ENCODE assay signal across 28 mouse cellular contexts in the genomic region with DNA sequence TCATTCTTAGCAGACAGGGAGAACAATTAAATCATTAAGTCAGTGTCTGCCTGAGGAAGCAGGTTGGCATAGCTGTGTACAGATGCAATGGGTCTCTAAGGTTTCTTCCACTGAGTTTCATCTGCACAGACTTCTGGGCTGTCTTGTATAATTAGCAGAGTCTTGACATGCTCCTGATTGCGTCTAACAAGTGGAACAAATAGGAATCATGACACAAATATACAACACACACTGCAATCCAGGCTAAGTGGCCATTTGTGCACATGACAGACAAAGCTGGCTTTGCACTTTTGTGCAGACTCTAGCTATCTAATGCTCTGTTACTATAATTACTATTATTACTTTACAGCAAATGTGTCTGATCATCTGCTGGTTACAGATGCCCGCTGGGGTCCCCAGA. TPM values are rescaled to one million over a fixed set of nuclear protein-coding genes. Genes with fewer than 3 reads are reported as not detected.
DNase-seq lines count a peak whose midpoint lies in the region; ATAC-seq and TF ChIP-seq lines count a peak whose summit lies in the region.
"Had no signal": no experiment of that assay in that cellular context is flagged by ENCODE, and none has a peak within 500 bp of the region (broad histone marks: within the 10 kb centered on the region; RNA-seq: fewer than 3 reads in every experiment).

No protein-coding gene starts in this region.

- DNase-seq in hindbrain, postnatal 0 days (ENCODE audit: low spot score): no peak
- DNase-seq in forebrain, embryonic 14.5 days (ENCODE audit: low spot score): peak; percentile 9
- peak; percentile 49 for DNase-seq in retina, postnatal 1 day
- no peak for DNase-seq in spleen, postnatal 10 days (ENCODE audit: low spot score in 2 of 2)
- DNase-seq: adrenal gland, adult 8-10 months; adrenal gland, postnatal 25 days; cerebellum, adult 18-20 months; cerebellum, adult 9-10 months; cerebellum, postnatal 14 days; gastrocnemius, postnatal 10 days; gastrocnemius, postnatal 36 days; heart, adult 11 months; heart, postnatal 10 days; heart, postnatal 36 days; kidney, adult 2 months had no signal

- no peaks in the 10 kb centered on the region for H3K4me1 ChIP-seq in hindbrain, postnatal 0 days (ENCODE audit: insufficient read depth, low read length)
- H3K4me1 ChIP-seq in hindbrain, embryonic 13.5 days (replicated peaks): no peaks in the 10 kb centered on the region
- peaks cover 4% of the 10 kb centered on the region; the same call in 1 of the 2 replicates for H3K4me1 ChIP-seq in forebrain, embryonic 14.5 days (ENCODE audit: control insufficient read depth, insufficient read depth, low read length)
- peaks cover 6% of the 10 kb centered on the region; the same call in 1 of the 2 replicates for H3K4me1 ChIP-seq in forebrain, embryonic 16.5 days (replicated peaks; ENCODE audit: control insufficient read depth, insufficient read depth, low read length)
- H3K4me1 ChIP-seq: heart, embryonic 12.5 days; heart, embryonic 15.5 days; hindbrain, embryonic 10.5 days had no signal

- no peak for TF ChIP-seq CTCF in hindbrain, postnatal 0 days (IDR thresholded peaks at IDR 0.05; ENCODE audit: low read depth)

- H3K36me3 ChIP-seq in hindbrain, postnatal 0 days (ENCODE audit: insufficient read depth, low read length): no peaks in the 10 kb centered on the region
- H3K36me3 ChIP-seq in hindbrain, embryonic 13.5 days: no peaks in the 10 kb centered on the region
- H3K36me3 ChIP-seq in forebrain, embryonic 14.5 days (ENCODE audit: control insufficient read depth, insufficient read depth, low read length): no peaks in the 10 kb centered on the region
- no peaks in the 10 kb centered on the region for H3K36me3 ChIP-seq in forebrain, embryonic 16.5 days (ENCODE audit: control insufficient read depth, insufficient read depth)
- H3K36me3 ChIP-seq: embryonic facial prominence, embryonic 12.5 days; embryonic facial prominence, embryonic 15.5 days; heart, embryonic 12.5 days; heart, embryonic 15.5 days; hindbrain, embryonic 10.5 days had no signal

- no peak overlapping the region for H3K4me2 ChIP-seq in hindbrain, postnatal 0 days (ENCODE audit: low read depth, low read length)
- H3K4me2 ChIP-seq in hindbrain, embryonic 13.5 days: no peak overlapping the region
- no peak overlapping the region for H3K4me2 ChIP-seq in forebrain, embryonic 14.5 days (ENCODE audit: low read length)
- H3K4me2 ChIP-seq in forebrain, embryonic 16.5 days (ENCODE audit: low read length): no peak overlapping the region
- H3K4me2 ChIP-seq: embryonic facial prominence, embryonic 12.5 days; embryonic facial prominence, embryonic 15.5 days; heart, embryonic 12.5 days; heart, embryonic 15.5 days; hindbrain, embryonic 14.5 days had no signal

- H3K27ac ChIP-seq in hindbrain, postnatal 0 days: no peak overlapping the region
- H3K27ac ChIP-seq in hindbrain, embryonic 13.5 days: no peak overlapping the region
- no peak overlapping the region for H3K27ac ChIP-seq in forebrain, embryonic 14.5 days (ENCODE audit: low read depth, low read length)
- no peak overlapping the region for H3K27ac ChIP-seq in forebrain, embryonic 16.5 days (ENCODE audit: low read length)
- H3K27ac ChIP-seq: embryonic facial prominence, embryonic 12.5 days; embryonic facial prominence, embryonic 15.5 days; heart, embryonic 15.5 days; hindbrain, embryonic 10.5 days; hindbrain, embryonic 14.5 days had no signal

- H3K9me3 ChIP-seq in hindbrain, postnatal 0 days (ENCODE audit: low read length): no peaks in the 10 kb centered on the region
- no peaks in the 10 kb centered on the region for H3K9me3 ChIP-seq in hindbrain, embryonic 13.5 days
- H3K9me3 ChIP-seq in forebrain, embryonic 14.5 days (replicated peaks; ENCODE audit: control insufficient read depth, low read length): no peaks in the 10 kb centered on the region
- H3K9me3 ChIP-seq in forebrain, embryonic 16.5 days (ENCODE audit: control insufficient read depth, low read length): no peaks in the 10 kb centered on the region
- H3K9me3 ChIP-seq: embryonic facial prominence, embryonic 12.5 days; embryonic facial prominence, embryonic 15.5 days; heart, embryonic 12.5 days; heart, embryonic 15.5 days; hindbrain, embryonic 10.5 days had no signal

- no peaks in the 10 kb centered on the region for H3K27me3 ChIP-seq in hindbrain, postnatal 0 days (ENCODE audit: insufficient read depth, low read length)
- no peaks in the 10 kb centered on the region for H3K27me3 ChIP-seq in hindbrain, embryonic 13.5 days
- no peaks in the 10 kb centered on the region for H3K27me3 ChIP-seq in forebrain, embryonic 14.5 days (replicated peaks; ENCODE audit: control insufficient read depth, insufficient read depth, low read length)
- H3K27me3 ChIP-seq in forebrain, embryonic 16.5 days (replicated peaks; ENCODE audit: control insufficient read depth, insufficient read depth, low read length): no peaks in the 10 kb centered on the region
- H3K27me3 ChIP-seq: embryonic facial prominence, embryonic 12.5 days; embryonic facial prominence, embryonic 15.5 days; heart, embryonic 15.5 days had no signal

- H3K4me3 ChIP-seq in hindbrain, postnatal 0 days (ENCODE audit: low read length): no peak overlapping the region
- H3K4me3 ChIP-seq in hindbrain, embryonic 13.5 days: no peak overlapping the region
- H3K4me3 ChIP-seq in forebrain, embryonic 14.5 days (ENCODE audit: low read depth, low read length): no peak overlapping the region
- no peak overlapping the region for H3K4me3 ChIP-seq in forebrain, embryonic 16.5 days (replicated peaks; ENCODE audit: low read length)
- H3K4me3 ChIP-seq: embryonic facial prominence, embryonic 12.5 days; embryonic facial prominence, embryonic 15.5 days; heart, embryonic 12.5 days; heart, embryonic 15.5 days; hindbrain, embryonic 10.5 days had no signal

- H3K9ac ChIP-seq in hindbrain, postnatal 0 days (replicated peaks; ENCODE audit: low read length): no peak overlapping the region
- H3K9ac ChIP-seq in hindbrain, embryonic 13.5 days: no peak overlapping the region
- H3K9ac ChIP-seq in forebrain, embryonic 14.5 days (ENCODE audit: low read length): no peak overlapping the region
- H3K9ac ChIP-seq in forebrain, embryonic 16.5 days (replicated peaks; ENCODE audit: low read depth, low read length): no peak overlapping the region
- H3K9ac ChIP-seq: embryonic facial prominence, embryonic 12.5 days; embryonic facial prominence, embryonic 15.5 days; heart, embryonic 12.5 days; heart, embryonic 15.5 days; hindbrain, embryonic 14.5 days had no signal

- 65% methylated on average over 2 of the region's 2 CpGs for WGBS in hindbrain, postnatal 0 days
- WGBS in hindbrain, embryonic 13.5 days: 77% methylated on average over 2 of the region's 2 CpGs
- WGBS in forebrain, embryonic 14.5 days: 50% methylated on average over 2 of the region's 2 CpGs
- 48% methylated on average over 2 of the region's 2 CpGs for WGBS in forebrain, embryonic 16.5 days

- ATAC-seq in hindbrain, postnatal 0 days: peak; percentile 35; the same call in 1 of the 2 replicates
- no peak for ATAC-seq in hindbrain, embryonic 13.5 days (ENCODE audit: low FRiP score)
- ATAC-seq in forebrain, embryonic 14.5 days: peak; percentile 52
- peak; percentile 67 for ATAC-seq in forebrain, embryonic 16.5 days
- ATAC-seq in granulocyte monocyte progenitor cell, adult 5-6 weeks (replicated peaks; ENCODE audit: poor library complexity, severe bottlenecking): no peak
- ATAC-seq: CD4-positive, CD25-positive, alpha-beta regulatory T cell, adult 4 months; intestine, postnatal 0 days had no signal

RNA-seq across cellular contexts. Expression of gene Egfr, which starts 9.2 kb away (rescaled TPM):
- total RNA-seq in hindbrain, postnatal 0 days (2014; rRNA removed): 23.8 and 29.3 TPM in 2 replicates
- polyA plus RNA-seq in hindbrain, postnatal 0 days (2015; fragmentation: Nextera tagmentation; extraction: Ambion mirVana): 12.4 and 12.7 TPM in 2 replicates
- 3.5 and 3.9 TPM in 2 replicates for polyA plus RNA-seq in hindbrain, embryonic 13.5 days (2015; fragmentation: Nextera tagmentation; extraction: Ambion mirVana)
- polyA plus RNA-seq in forebrain, embryonic 14.5 days (2014; fragmentation: Nextera tagmentation; extraction: Ambion mirVana): 2.1 and 3.9 TPM in 2 replicates
- 2.5 and 3.7 TPM in 2 replicates for polyA plus RNA-seq in forebrain, embryonic 16.5 days (2015; fragmentation: Nextera tagmentation; extraction: Ambion mirVana)
- not detected in 2 replicates for total RNA-seq in granulocyte monocyte progenitor cell, adult 5-6 weeks (2014; fragmentation: Nextera tagmentation)
- total RNA-seq in granulocyte monocyte progenitor cell, adult 5-6 weeks (2017): 0.09 TPM in 1 of 2 replicates, not detected in the other
- total RNA-seq: common myeloid progenitor, adult 5-6 weeks; MEL had no signal

Comparison
In these comparisons a context has a peak if more than half of its experiments do, and no peak if none do; other contexts are left out.
1. ATAC-seq: peak in hindbrain, postnatal 0 days (single experiment), forebrain, embryonic 14.5 days (single experiment) and forebrain, embryonic 16.5 days (single experiment); none in hindbrain, embryonic 13.5 days (single experiment) and granulocyte monocyte progenitor cell, adult 5-6 weeks (single experiment).
2. DNase-seq: peak in forebrain, embryonic 14.5 days (single experiment) and retina, postnatal 1 day (single experiment); none in hindbrain, postnatal 0 days (single experiment) and spleen, postnatal 10 days (0 of 2).